Mouse (Mus musculus) kidney, adult 2 months (tissue): ENCODE results near the gene BC035947. TPM values are rescaled to one million over a fixed set of nuclear protein-coding genes. Genes with fewer than 3 reads are reported as not detected.
"Not testable (repeated sequence)": the region's sequence is repeated elsewhere in the genome, so short reads cannot be mapped to it uniquely, and the experiment has no call there.

Source experiments
- DNase-seq: peaks from one replicate; pipeline ENCODE4 v3.0.0; 2021
- H3K27ac ChIP-seq: fragments of 200-500 bp; 2 replicates; pipeline ENCODE4 v1.5.1; 2012; ENCODE audit warnings: low read depth, low read length, control low read depth, inconsistent platforms; ENCODE audit not compliant: insufficient read depth
- H3K27me3 ChIP-seq: fragments of 200-500 bp; replicated peaks from 2 replicates; pipeline ENCODE4 v1.6.1; 2012; ENCODE audit warnings: mild to moderate bottlenecking, moderate library complexity, low read length, inconsistent platforms; ENCODE audit not compliant: control insufficient read depth, insufficient read depth
- H3K36me3 ChIP-seq: fragments of 200-500 bp; 2 replicates; pipeline ENCODE4 v1.6.1; 2012; ENCODE audit warnings: mild to moderate bottlenecking, moderate library complexity, low read length, inconsistent platforms; ENCODE audit not compliant: control insufficient read depth, insufficient read depth
- H3K4me1 ChIP-seq: fragments of 200-500 bp; 2 replicates; pipeline ENCODE4 v1.6.1; 2011; ENCODE audit warnings: low read length; ENCODE audit not compliant: control insufficient read depth, insufficient read depth
- H3K4me3 ChIP-seq: fragments of 200-500 bp; 2 replicates; pipeline ENCODE4 v1.5.1; 2011; ENCODE audit warnings: mild to moderate bottlenecking, low read depth, low read length, control low read depth; ENCODE audit not compliant: insufficient read depth
- CTCF ChIP-seq: fragments of 200-500 bp; conservative IDR thresholded peaks from 2 replicates; pipeline ENCODE4 v1.5.1; 2011; ENCODE audit warnings: low read depth, mild to moderate bottlenecking, control low read depth, low read length, moderate library complexity, mixed read lengths; ENCODE audit not compliant: insufficient read depth, insufficient read length
- POLR2A ChIP-seq: fragments of 200-500 bp; IDR thresholded peaks from one replicate; pipeline ENCODE4 v1.6.1; 2011; ENCODE audit warnings: low read depth, low read length, control low read depth
- WGBS: fragments of 180-500 bp; shearing (Covaris S2); methylation state at CpG from one replicate; pipeline ENCODE4 v1.1.7; 2018; 5-methylcytosine and 5-hydroxymethylcytosine counted together
- polyA plus RNA-seq: library from polyadenylated mRNA; depleted of rRNA; stranded (reverse); fragments of >200 nt; gene quantifications from 2 replicates; pipeline ENCODE4 v1.2.3, GENCODE M21; 2012; rRNA removed

BC035947 gene
- 14.6 and 14.9 TPM in 2 replicates for polyA plus RNA-seq

GRCm38 (mm10) chr1:78511621-78512160 lies at the start of gene BC035947:
TSS of gene BC035947 (minus strand) at chr1:78512158.
- DNase-seq, result peak; percentile 53
- peak within 1 kb of the TSS; percentile 54 for H3K4me3 ChIP-seq
- 6% methylated on average over 25 of the region's 25 CpGs for WGBS
- peaks cover 2% of the 10 kb centered on the region; the same call in 1 of the 2 replicates for H3K4me1 ChIP-seq
- no peaks in the 10 kb centered on the region for H3K36me3 ChIP-seq
- no peaks in the 10 kb centered on the region for H3K27me3 ChIP-seq
- TF ChIP-seq POLR2A, result no peak
- TF ChIP-seq CTCF, result no peak
- peak within 1 kb of the TSS; percentile 82 for H3K27ac ChIP-seq

GRCm38 (mm10) chr1:78554012-78554666 lies 42.2 kb upstream of the BC035947 start:
- Histone ChIP-seq H3K27ac (no peak overlapping the region), H3K4me1 (no peaks in the 10 kb centered on the region)

GRCm38 (mm10) chr1:78548961-78549360 lies 37.0 kb upstream of the BC035947 start:
- WGBS, result 54% methylated on average over 6 of the region's 6 CpGs

More at GRCm38 (mm10) chr1:78554012-78554666, 42.2 kb upstream of the BC035947 start:
- TF ChIP-seq CTCF (no peak), POLR2A (no peak)
- no peak for DNase-seq
- H3K4me3 ChIP-seq, result no peak overlapping the region
- 58% methylated on average over 8 of the region's 8 CpGs for WGBS
- H3K27me3 ChIP-seq, result no peaks in the 10 kb centered on the region
- no peaks in the 10 kb centered on the region for H3K36me3 ChIP-seq

GRCm38 (mm10) chr1:78546258-78546657 lies 34.3 kb upstream of the BC035947 start:
- Histone ChIP-seq H3K27me3 (no peaks in the 10 kb centered on the region), H3K27ac (no peak overlapping the region), H3K4me3 (no peak overlapping the region), H3K36me3 (no peaks in the 10 kb centered on the region), H3K4me1 (no peaks in the 10 kb centered on the region)
- DNase-seq, result no peak
- WGBS, result 77% methylated on average over 9 of the region's 9 CpGs
- TF ChIP-seq POLR2A (no peak), CTCF (no peak)

More at GRCm38 (mm10) chr1:78548961-78549360, 37.0 kb upstream of the BC035947 start:
- no peak overlapping the region for H3K27ac ChIP-seq
- H3K36me3 ChIP-seq, result no peaks in the 10 kb centered on the region
- no peaks in the 10 kb centered on the region for H3K27me3 ChIP-seq
- no peak for DNase-seq
- H3K4me1 ChIP-seq, result no peaks in the 10 kb centered on the region
- TF ChIP-seq CTCF (no peak), POLR2A (no peak)
- no peak overlapping the region for H3K4me3 ChIP-seq

GRCm38 (mm10) chr1:78543631-78544030 lies 31.7 kb upstream of the BC035947 start:
- H3K36me3 ChIP-seq, DNase-seq, H3K4me3 ChIP-seq, H3K27me3 ChIP-seq, H3K4me1 ChIP-seq, H3K27ac ChIP-seq: not testable (repeated sequence)
- WGBS, result 71% methylated on average over 1 of the region's 1 CpGs

GRCm38 (mm10) chr1:78539166-78539565 lies 27.2 kb upstream of the BC035947 start:
- TF ChIP-seq CTCF (no peak), POLR2A (no peak)
- Histone ChIP-seq H3K36me3 (no peaks in the 10 kb centered on the region), H3K27ac (no peak overlapping the region), H3K4me1 (no peaks in the 10 kb centered on the region), H3K4me3 (no peak overlapping the region), H3K27me3 (no peaks in the 10 kb centered on the region)
- 71% methylated on average over 6 of the region's 6 CpGs for WGBS
- no peak for DNase-seq

- DNase-seq, result no peak
- Histone ChIP-seq H3K27ac (no peak overlapping the region), H3K4me1 (no peaks in the 10 kb centered on the region), H3K36me3 (no peaks in the 10 kb centered on the region), H3K4me3 (no peak overlapping the region), H3K27me3 (no peaks in the 10 kb centered on the region)
- no peak for TF ChIP-seq POLR2A
- no peak for TF ChIP-seq CTCF
- WGBS, result 69% methylated on average over 5 of the region's 5 CpGs
These were observed 26.4 kb upstream of the BC035947 start for GRCm38 (mm10) chr1:78538396-78538795.
